Mouse (Mus musculus): ENCODE data around the gene Arhgap9. TPM values are rescaled to one million over a fixed set of nuclear protein-coding genes. Genes with fewer than 3 reads are reported as not detected.

Arhgap9 gene
- total RNA-seq, 1 experiment from 2014 or later: 24.3 TPM

DNA sequence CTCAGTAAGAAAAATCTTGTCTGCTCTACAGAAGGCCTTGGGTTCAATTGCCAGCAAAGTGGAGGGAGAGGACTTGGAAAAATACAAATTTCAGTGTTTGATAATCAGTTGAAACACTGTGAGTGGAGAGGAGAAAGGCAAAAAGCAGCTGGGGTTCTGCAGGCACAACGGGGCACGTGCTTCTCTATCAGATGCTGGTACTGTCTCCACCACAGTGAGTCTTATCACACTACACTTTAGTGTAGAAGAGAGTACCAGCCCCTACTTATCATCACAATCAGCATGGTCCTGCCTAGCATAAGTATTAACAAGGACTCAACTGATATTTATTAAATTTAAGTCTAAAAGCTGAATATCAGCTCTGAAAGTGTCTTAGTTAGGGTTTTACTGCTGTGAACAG is 4.5 kb upstream of the Arhgap9 start:
- ATAC-seq (replicated peaks; ENCODE audit: low read depth, poor library complexity, severe bottlenecking): no peak

- ATAC-seq (replicated peaks; ENCODE audit: low read depth, poor library complexity, severe bottlenecking): peak; percentile 75
Measured at GRCm38 (mm10) chr10:127318009-127318408, 3.8 kb upstream of the Arhgap9 start.

DNA sequence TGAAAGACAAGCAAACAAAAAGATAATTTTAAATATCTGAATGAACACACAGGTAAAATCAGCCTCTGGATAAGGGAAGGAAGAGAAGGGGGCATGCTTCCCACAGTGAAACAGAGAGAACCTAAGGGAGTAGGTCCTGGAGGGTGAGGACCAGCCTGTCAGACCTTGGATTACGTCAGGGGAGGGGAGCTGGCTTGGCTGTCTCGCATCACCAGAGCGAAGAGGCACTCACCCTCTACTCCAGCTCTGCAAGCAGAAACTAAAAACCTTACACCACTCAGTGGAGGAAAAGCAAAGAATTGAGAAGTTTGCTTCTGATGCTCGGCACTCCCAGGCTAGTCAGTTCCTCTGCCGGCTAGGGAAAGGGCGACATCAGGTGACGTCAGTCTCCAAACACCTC is 1.8 kb upstream of the Arhgap9 start:
- no peak for ATAC-seq (replicated peaks; ENCODE audit: low read depth, poor library complexity, severe bottlenecking)

DNA sequence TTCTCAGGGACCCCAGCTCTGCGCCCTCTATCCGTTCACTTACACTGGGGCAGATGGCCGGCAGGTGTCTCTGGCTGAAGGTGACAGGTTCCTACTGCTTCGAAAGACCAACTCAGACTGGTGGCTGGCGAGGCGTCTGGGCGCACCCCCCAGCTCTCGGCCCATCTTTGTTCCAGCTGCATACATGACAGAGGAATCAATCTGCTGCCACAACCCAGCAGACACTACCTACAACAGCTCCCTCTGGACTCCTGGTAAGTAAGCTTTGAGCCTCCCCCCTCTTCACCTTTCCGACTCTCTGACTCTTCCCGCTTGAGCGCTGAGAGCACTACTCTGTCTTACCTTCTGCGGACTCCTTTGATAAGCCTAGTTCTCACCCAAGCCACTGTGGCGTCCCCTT is 414 bp downstream of the Arhgap9 start:
- ATAC-seq (replicated peaks; ENCODE audit: low read depth, poor library complexity, severe bottlenecking): no peak

- ATAC-seq (replicated peaks; ENCODE audit: low read depth, poor library complexity, severe bottlenecking): no peak
Measured at GRCm38 (mm10) chr10:127322669-127323068, 905 bp downstream of the Arhgap9 start.

GRCm38 (mm10) chr10:127323131-127323855 is 1.5 kb downstream of the Arhgap9 start:
- peak; percentile 66 for ATAC-seq (replicated peaks; ENCODE audit: low read depth, poor library complexity, severe bottlenecking)

GRCm38 (mm10) chr10:127324495-127324894 is 2.7 kb downstream of the Arhgap9 start:
- ATAC-seq (replicated peaks; ENCODE audit: low read depth, poor library complexity, severe bottlenecking): peak; percentile 69

GRCm38 (mm10) chr10:127325454-127326016 is 3.8 kb downstream of the Arhgap9 start:
- no peak for ATAC-seq (replicated peaks; ENCODE audit: low read depth, poor library complexity, severe bottlenecking)

DNA sequence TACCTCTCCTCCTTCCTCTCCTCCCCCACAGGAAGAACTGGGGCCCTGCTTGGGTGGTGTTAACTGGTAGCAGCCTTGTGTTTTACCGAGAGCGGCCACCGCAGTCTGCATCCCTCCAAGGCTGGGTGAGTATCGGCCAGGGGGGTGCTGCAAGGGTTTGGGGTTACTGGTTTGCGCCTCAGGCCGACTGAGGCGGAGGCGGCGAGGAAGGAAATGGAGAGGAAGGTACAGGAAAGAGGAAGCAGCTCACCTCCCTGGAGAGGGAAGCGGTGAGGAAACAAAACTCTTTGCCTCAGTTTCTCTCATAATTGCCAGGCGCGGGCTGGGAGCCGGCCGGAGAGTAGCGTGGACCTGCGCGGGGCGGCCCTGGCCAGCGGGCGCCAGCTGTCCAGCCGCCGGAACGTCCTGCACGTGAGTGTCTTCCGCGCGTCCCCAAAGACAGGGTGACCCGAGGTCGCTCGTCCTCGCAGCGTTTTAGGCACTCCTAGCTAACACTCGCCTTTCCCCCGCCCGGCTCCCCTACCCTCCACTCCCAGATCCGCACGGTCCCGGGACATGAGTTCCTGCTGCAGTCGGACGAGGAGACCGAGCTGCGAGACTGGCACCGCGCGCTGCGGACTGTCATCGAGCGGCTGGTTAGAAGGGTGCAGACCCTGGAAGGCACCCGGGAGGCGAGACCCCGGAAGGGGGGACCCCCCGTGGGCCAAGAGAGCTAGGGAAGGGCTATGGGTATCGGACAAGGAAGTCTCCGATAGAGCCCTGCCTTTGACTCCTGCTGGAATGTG is 4.4 kb downstream of the Arhgap9 start:
- ATAC-seq (replicated peaks; ENCODE audit: low read depth, poor library complexity, severe bottlenecking): peak; percentile 10; the same call in 1 of the 2 replicates

DNA sequence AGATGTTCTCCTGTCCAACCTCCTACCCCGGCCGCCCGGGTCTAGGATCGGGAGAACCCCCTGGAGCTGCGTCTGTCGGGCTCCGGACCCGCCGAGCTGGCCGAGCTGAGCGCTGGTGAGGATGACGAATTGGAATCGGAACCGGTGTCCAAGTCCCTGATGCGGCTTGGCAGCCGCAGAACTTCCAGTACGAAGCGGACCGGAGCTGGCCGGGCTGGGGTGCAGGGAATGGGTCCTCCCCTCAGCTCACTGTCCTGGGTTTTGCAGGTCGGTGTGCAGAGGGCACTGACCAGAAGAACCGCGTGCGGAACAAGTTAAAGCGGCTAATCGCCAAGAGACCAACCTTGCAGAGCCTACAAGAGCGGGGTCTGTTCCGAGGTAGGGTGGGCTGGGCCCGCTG is 5.1 kb downstream of the Arhgap9 start:
- ATAC-seq (replicated peaks; ENCODE audit: low read depth, poor library complexity, severe bottlenecking): no peak

DNA sequence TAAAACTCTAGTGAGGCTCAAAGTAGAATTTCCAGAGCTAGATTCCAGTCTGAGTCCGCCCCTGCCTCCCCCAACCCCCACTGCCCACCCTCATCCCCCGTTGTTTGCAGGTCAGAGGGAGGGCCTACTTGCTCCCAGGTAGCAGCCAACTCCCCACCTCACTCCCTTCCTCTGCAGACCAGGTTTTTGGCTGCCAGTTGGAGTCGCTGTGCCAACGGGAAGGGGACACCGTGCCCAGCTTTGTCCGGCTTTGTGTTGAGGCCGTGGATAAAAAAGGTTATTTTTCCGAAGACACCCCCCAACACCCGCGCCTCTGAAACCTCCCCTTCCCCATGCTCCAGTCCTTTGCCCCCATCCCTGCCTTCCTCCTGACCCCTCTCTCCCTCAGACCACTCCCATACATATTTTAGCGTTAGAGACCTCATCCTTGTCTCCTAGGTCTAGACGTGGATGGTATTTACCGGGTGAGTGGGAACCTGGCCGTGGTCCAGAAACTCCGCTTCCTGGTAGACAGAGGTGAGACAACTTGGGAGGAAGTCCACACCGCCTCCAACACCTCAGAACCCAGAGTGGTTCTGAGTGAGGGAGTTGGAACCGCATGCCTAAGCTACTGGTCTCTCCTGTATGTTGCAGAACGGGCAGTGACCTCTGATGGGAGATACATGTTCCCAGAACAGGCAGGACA is 5.8 kb downstream of the Arhgap9 start:
- no peak for ATAC-seq (replicated peaks; ENCODE audit: low read depth, poor library complexity, severe bottlenecking)

GRCm38 (mm10) chr10:127330212-127330611 is 8.4 kb downstream of the Arhgap9 start:
- ATAC-seq (replicated peaks; ENCODE audit: low read depth, poor library complexity, severe bottlenecking): no peak

DNA sequence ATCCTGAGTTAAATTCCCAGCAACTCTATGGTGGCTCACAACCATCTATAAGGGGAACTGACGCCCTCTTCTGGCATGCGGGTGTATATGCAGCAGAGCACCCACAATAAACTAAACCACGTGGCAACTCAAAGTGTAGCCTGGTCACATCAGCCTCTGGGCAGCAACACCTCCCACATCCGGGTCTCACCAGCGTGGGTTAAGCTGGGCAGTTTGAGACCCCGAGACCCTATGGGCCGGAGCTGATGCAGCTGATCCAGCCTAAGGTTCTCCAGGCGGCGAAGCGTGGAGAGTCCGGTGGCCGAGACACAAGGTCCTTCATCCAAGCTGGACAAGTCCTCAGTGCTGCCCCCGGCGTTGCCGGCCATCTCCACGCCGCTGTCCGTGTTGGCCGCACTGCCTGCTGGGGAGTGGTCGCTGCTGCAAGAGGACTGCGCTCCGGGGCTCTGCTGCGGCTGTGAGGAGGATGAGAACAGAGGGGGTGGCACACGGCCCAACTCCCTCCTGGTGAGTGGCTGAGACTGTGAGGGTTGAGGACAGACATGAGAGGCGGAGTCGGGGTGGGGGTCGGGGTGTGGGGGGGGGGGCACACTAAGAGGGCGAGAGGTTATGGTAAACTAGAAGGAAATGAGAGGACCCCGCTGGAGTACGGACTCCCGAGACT is 10.6 kb downstream of the Arhgap9 start:
- no peak for ATAC-seq (replicated peaks; ENCODE audit: low read depth, poor library complexity, severe bottlenecking)

GRCm38 (mm10) chr10:127333152-127333551 is 11.4 kb downstream of the Arhgap9 start:
- ATAC-seq (replicated peaks; ENCODE audit: low read depth, poor library complexity, severe bottlenecking): peak; percentile 26; the same call in 1 of the 2 replicates

DNA sequence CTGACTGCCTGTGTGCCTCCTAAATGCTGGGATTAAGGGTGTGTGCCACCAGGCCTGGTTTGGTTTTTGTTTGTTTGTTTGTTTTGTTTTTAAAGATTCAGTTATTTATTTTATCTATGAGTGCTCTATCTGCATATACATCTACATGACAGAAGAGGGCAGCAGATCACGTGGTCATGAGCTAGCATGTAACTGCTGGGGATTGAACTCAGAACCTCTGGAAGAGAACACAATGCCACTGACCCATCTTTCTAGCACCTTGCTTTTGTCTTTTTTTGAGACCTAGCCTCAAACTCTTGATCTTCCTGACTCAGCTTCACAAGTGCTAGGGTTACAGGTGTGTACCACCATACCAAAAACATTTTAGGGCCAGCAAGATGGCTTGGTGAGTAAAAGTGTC is 13.5 kb downstream of the Arhgap9 start:
- ATAC-seq (replicated peaks; ENCODE audit: low read depth, poor library complexity, severe bottlenecking): no peak

- ATAC-seq (replicated peaks; ENCODE audit: low read depth, poor library complexity, severe bottlenecking): no peak
Measured at GRCm38 (mm10) chr10:127336952-127337351, 15.2 kb downstream of the Arhgap9 start.

GRCm38 (mm10) chr10:127337536-127338099 is 15.9 kb downstream of the Arhgap9 start:
- no peak for ATAC-seq (replicated peaks; ENCODE audit: low read depth, poor library complexity, severe bottlenecking)

GRCm38 (mm10) chr10:127338930-127339682 is 17.3 kb downstream of the Arhgap9 start:
- peak; percentile 80 for ATAC-seq (replicated peaks; ENCODE audit: low read depth, poor library complexity, severe bottlenecking)

All from common myeloid progenitor, adult 5-6 weeks (primary cell).